Mouse (Mus musculus) myocyte (in vitro differentiated cells): ENCODE data around the gene Cstb.

Experiments
- CEBPB ChIP-seq: IDR thresholded peaks from 2 replicates; pipeline ENCODE4 v1.6.1; 2011; ENCODE audit warnings: mild to moderate bottlenecking, moderate library complexity; ENCODE audit not compliant: poor library complexity, insufficient read depth, severe bottlenecking
- E2F4 ChIP-seq: IDR thresholded peaks from one replicate; pipeline ENCODE4 v1.6.1; 2011; ENCODE audit warnings: mild to moderate bottlenecking, control low read depth, moderate library complexity; ENCODE audit not compliant: insufficient read depth
- MAX ChIP-seq: IDR thresholded peaks from one replicate; pipeline ENCODE4 v1.6.1; 2011; ENCODE audit warnings: low read depth, mild to moderate bottlenecking, control low read depth
- MYOD1 ChIP-seq, 3 experiments: IDR thresholded peaks; one replicate each; pipeline ENCODE4 v1.6.1; 2011; ENCODE audit warnings: control low read depth in 2 of 3, low read depth in 2 of 3, mild to moderate bottlenecking in 2 of 3, moderate library complexity in 1 of 3; ENCODE audit not compliant: insufficient read length in 2 of 3, control insufficient read depth in 1 of 3
- MYOG ChIP-seq, 3 experiments: IDR thresholded peaks; one replicate each; pipeline ENCODE4 v1.6.1; 2011; ENCODE audit warnings: control low read depth in 2 of 3, low read depth in 2 of 3, mild to moderate bottlenecking in 2 of 3; ENCODE audit not compliant: insufficient read length in 2 of 3, control insufficient read depth in 1 of 3, insufficient read depth in 1 of 3
- POLR2A ChIP-seq: IDR thresholded peaks from one replicate; pipeline ENCODE4 v1.6.1; 2011; ENCODE audit warnings: low read depth, mild to moderate bottlenecking, control low read depth, moderate library complexity; ENCODE audit not compliant: insufficient read length
- POLR2AphosphoS2 ChIP-seq: IDR thresholded peaks from one replicate; pipeline ENCODE4 v1.6.1; 2011; ENCODE audit warnings: low read depth, control low read depth; ENCODE audit not compliant: insufficient read length
- REST ChIP-seq: IDR thresholded peaks from one replicate; pipeline ENCODE4 v1.6.1; 2011; ENCODE audit warnings: mild to moderate bottlenecking, control low read depth, moderate library complexity; ENCODE audit not compliant: insufficient read depth, insufficient read length
- SRF ChIP-seq: IDR thresholded peaks from one replicate; pipeline ENCODE4 v1.6.1; 2011; ENCODE audit warnings: low read depth; ENCODE audit not compliant: control insufficient read depth, insufficient read length
- TCF12 ChIP-seq: IDR thresholded peaks from one replicate; pipeline ENCODE4 v1.6.1; 2011; ENCODE audit warnings: mild to moderate bottlenecking, control low read depth; ENCODE audit not compliant: poor library complexity, insufficient read depth, severe bottlenecking
- TCF3 ChIP-seq: IDR thresholded peaks from one replicate; pipeline ENCODE4 v1.6.1; 2011; ENCODE audit warnings: low read depth, control low read depth; ENCODE audit not compliant: insufficient read length
- USF1 ChIP-seq: IDR thresholded peaks from one replicate; pipeline ENCODE4 v1.6.1; 2011; ENCODE audit warnings: low read depth, mild to moderate bottlenecking, control low read depth, moderate library complexity

DNA sequence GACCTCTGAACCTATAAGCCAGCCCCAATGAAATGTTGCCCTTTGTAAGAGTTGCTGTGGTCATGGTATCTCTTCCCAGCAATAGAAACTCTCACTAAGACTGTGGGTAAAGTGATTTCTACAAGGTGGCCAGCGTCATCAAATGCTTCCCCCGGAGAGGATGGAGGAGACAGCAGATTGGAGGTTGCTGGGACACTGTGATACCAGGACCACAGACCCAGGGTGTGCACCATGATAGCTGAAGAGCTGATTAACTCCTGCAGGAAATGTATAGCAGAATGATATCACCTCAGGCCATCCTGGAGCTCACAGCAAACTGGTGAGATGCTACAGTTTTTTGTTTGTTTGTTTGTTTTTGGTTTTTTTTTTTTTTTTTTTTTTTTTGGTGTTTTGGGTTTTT, 4.3 kb downstream of the Cstb start:
- TF ChIP-seq CEBPB = no peak
- no peak for TF ChIP-seq SRF
- TF ChIP-seq USF1 = no peak
- no peak for TF ChIP-seq POLR2A
- no peak for TF ChIP-seq REST
- TF ChIP-seq MYOD1 (IDR thresholded peaks at IDR 0.05; ENCODE audit: control insufficient read depth in 1 of 3, insufficient read length in 2 of 3, low read depth in 2 of 3) = no peak
- TF ChIP-seq TCF12 = no peak
- TF ChIP-seq MYOG (IDR thresholded peaks at IDR 0.05; ENCODE audit: control insufficient read depth in 1 of 3, insufficient read depth in 1 of 3, insufficient read length in 2 of 3, low read depth in 2 of 3) = no peak
- TF ChIP-seq E2F4 = no peak
- no peak for TF ChIP-seq TCF3
- no peak for TF ChIP-seq POLR2AphosphoS2
- TF ChIP-seq MAX = no peak
